Mouse (Mus musculus) embryonic facial prominence, embryonic 13.5 days (tissue): ENCODE data around the gene Zfp770. TPM values are rescaled to one million over a fixed set of nuclear protein-coding genes. Genes with fewer than 3 reads are reported as not detected.

Experiments used
- ATAC-seq: fragments of 200-750 bp; cut with Nextera tagmentation; 2 replicates; pipeline ENCODE4 v1.8.0; 2017; ENCODE audit warnings: low read depth; ENCODE audit not compliant: insufficient number of reproducible peaks, insufficient read depth, low FRiP score, low TSS enrichment
- H3K27ac ChIP-seq: fragments of 300-500 bp; sonication (generic); 2 replicates; pipeline ENCODE4 v1.5.1; 2015; ENCODE audit warnings: moderate library complexity, mild to moderate bottlenecking, inconsistent platforms
- H3K27me3 ChIP-seq: fragments of 300-500 bp; sonication (generic); 2 replicates; pipeline ENCODE4 v1.6.1; 2015; ENCODE audit warnings: mild to moderate bottlenecking, inconsistent platforms
- H3K36me3 ChIP-seq: fragments of 300-500 bp; sonication (generic); 2 replicates; pipeline ENCODE4 v1.6.1; 2015; ENCODE audit warnings: mild to moderate bottlenecking, inconsistent platforms
- H3K4me1 ChIP-seq: fragments of 300-500 bp; sonication (generic); 2 replicates; pipeline ENCODE4 v1.6.1; 2015; ENCODE audit warnings: inconsistent platforms
- H3K4me2 ChIP-seq: fragments of 300-500 bp; sonication (generic); 2 replicates; pipeline ENCODE4 v1.6.1; 2015; ENCODE audit warnings: moderate library complexity, mild to moderate bottlenecking, inconsistent platforms
- H3K4me3 ChIP-seq: fragments of 300-500 bp; sonication (generic); 2 replicates; pipeline ENCODE4 v1.5.1; 2015; ENCODE audit warnings: mild to moderate bottlenecking, inconsistent platforms
- H3K9ac ChIP-seq: fragments of 300-500 bp; sonication (generic); 2 replicates; pipeline ENCODE4 v1.6.1; 2015; ENCODE audit warnings: mild to moderate bottlenecking, inconsistent platforms
- H3K9me3 ChIP-seq: fragments of 300-500 bp; sonication (generic); 2 replicates; pipeline ENCODE4 v1.6.1; 2016; ENCODE audit warnings: inconsistent platforms
- WGBS: fragments of 180-500 bp; shearing (Covaris S2); methylation state at CpG from one replicate; pipeline ENCODE4 v1.1.7; 2015; ENCODE audit warnings: mixed read lengths; 5-methylcytosine and 5-hydroxymethylcytosine counted together
- microRNA-seq: library from miRNA; unstranded; fragments of <30 nt; microRNA quantifications from one replicate; pipeline ENCODE4, GENCODE M21; 2016
- polyA plus RNA-seq: library from polyadenylated mRNA; unstranded; fragments of >200 nt; fragmentation: Nextera tagmentation; extraction: Ambion mirVana; gene quantifications from 2 replicates; pipeline ENCODE4 v1.2.1, GENCODE M21; 2015

The Zfp770 gene
- polyA plus RNA-seq, 1 experiment from 2014 or later, result 3.9 TPM

DNA sequence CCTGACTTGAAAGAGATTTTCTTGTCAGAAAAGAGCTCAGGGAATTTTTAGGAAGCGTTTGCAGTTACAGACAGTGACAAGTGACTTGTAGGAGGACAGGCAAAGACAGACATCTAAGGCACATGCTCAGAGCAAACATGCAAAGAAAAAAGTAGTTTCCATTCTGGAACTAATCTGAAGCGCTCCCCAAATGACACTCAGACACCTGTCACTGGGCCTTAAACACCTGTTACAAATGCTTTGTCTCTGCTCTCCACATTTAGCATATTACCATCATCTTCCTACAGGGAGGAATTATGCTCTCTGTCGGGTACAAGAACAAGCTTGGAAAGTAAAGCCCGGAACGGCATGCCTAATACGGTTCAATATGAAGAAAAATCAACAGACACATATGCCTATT is 57.4 kb downstream of the Zfp770 start:
- no peaks in the 10 kb centered on the region for H3K27me3 ChIP-seq
- no peak overlapping the region for H3K9ac ChIP-seq
- H3K36me3 ChIP-seq, result peaks cover 83% of the 10 kb centered on the region
- H3K4me2 ChIP-seq, result no peak overlapping the region
- H3K9me3 ChIP-seq, result no peaks in the 10 kb centered on the region
- ATAC-seq, result no peak
- no peaks in the 10 kb centered on the region for H3K4me1 ChIP-seq
- H3K4me3 ChIP-seq, result no peak overlapping the region
- 90% methylated on average over 6 of the region's 6 CpGs for WGBS
- H3K27ac ChIP-seq, result no peak overlapping the region

Small RNA genes within 50 kb of the gene (microRNA-seq; reads per million reads assigned to microRNA genes)
- gene Mir7002, result not detected

Other genes starting within 250 kb of the Zfp770 start
- gene Gjd2, start 187.8 kb downstream of the Zfp770 start, polyA plus RNA-seq, result 0.18 TPM in 1 of 2 replicates, not detected in the other
- gene Actc1, start 147.9 kb downstream of the Zfp770 start, polyA plus RNA-seq, result 115 and 185 TPM in 2 replicates
- 47.0 and 48.1 TPM in 2 replicates for gene Aqr, start 14.4 kb downstream of the Zfp770 start, polyA plus RNA-seq